Mouse (Mus musculus) erythroblast, embryonic 14.5 days (primary cell): ENCODE measurements around the gene Zfp12.

Experiments used
- GATA1 ChIP-seq: IDR thresholded peaks from 2 replicates; pipeline ENCODE4 v1.6.1; 2012; ENCODE audit warnings: low read length, inconsistent platforms, mixed read lengths
- TAL1 ChIP-seq: IDR thresholded peaks from 3 replicates; pipeline ENCODE4 v1.6.1; 2012; ENCODE audit warnings: low read length, inconsistent platforms, mixed read lengths

GRCm38 (mm10) chr5:143255802-143256201 lies 20.8 kb downstream of the Zfp12 start:
- TF ChIP-seq TAL1, result no peak
- TF ChIP-seq GATA1, result no peak
